Mouse (Mus musculus): ENCODE results near the gene Odf3l1.
"Not testable (repeated sequence)": the region's sequence is repeated elsewhere in the genome, so short reads cannot be mapped to it uniquely, and the experiment has no call there.

Gene Odf3l1

GRCm38 (mm10) chr9:56864216-56864729 lies at the start of gene Odf3l1:
Odf3l1 (minus strand) TSS chr9:56864679.
- DNase-seq: peak; percentile 47

GRCm38 (mm10) chr9:56913991-56914390 lies 49.5 kb upstream of the Odf3l1 start:
- no peak for DNase-seq

- DNase-seq: no peak
These were observed 46.5 kb upstream of the Odf3l1 start for GRCm38 (mm10) chr9:56911017-56911416.

- DNase-seq: not testable (repeated sequence)
These were observed 45.5 kb upstream of the Odf3l1 start for GRCm38 (mm10) chr9:56909991-56910390.

GRCm38 (mm10) chr9:56907549-56907948 lies 43.1 kb upstream of the Odf3l1 start:
- no peak for DNase-seq

- no peak for DNase-seq
These were observed 39.2 kb upstream of the Odf3l1 start for GRCm38 (mm10) chr9:56903662-56904061.

- DNase-seq: no peak
These were observed 36.7 kb upstream of the Odf3l1 start for GRCm38 (mm10) chr9:56901187-56901586.

- DNase-seq: peak; percentile 43
These were observed 36.1 kb upstream of the Odf3l1 start for GRCm38 (mm10) chr9:56900571-56900970.

GRCm38 (mm10) chr9:56900060-56900459 lies 35.6 kb upstream of the Odf3l1 start:
- no peak for DNase-seq

GRCm38 (mm10) chr9:56899409-56899808 lies 34.9 kb upstream of the Odf3l1 start:
- DNase-seq: no peak

GRCm38 (mm10) chr9:56896779-56897178 lies 32.3 kb upstream of the Odf3l1 start:
- DNase-seq: no peak

- no peak for DNase-seq
These were observed 29.5 kb upstream of the Odf3l1 start for GRCm38 (mm10) chr9:56894006-56894405.

- no peak for DNase-seq
These were observed 28.8 kb upstream of the Odf3l1 start for GRCm38 (mm10) chr9:56893313-56893712.

- no peak for DNase-seq
These were observed 27.6 kb upstream of the Odf3l1 start for GRCm38 (mm10) chr9:56892111-56892510.

- peak; percentile 82 for DNase-seq
These were observed 27.1 kb upstream of the Odf3l1 start for GRCm38 (mm10) chr9:56891517-56892011.

GRCm38 (mm10) chr9:56890522-56891250 lies 26.2 kb upstream of the Odf3l1 start:
- no peak for DNase-seq

- peak; percentile 86 for DNase-seq
These were observed 25.3 kb upstream of the Odf3l1 start for GRCm38 (mm10) chr9:56889817-56890216.

GRCm38 (mm10) chr9:56887581-56887980 lies 23.1 kb upstream of the Odf3l1 start:
- DNase-seq: no peak

- no peak for DNase-seq
These were observed 22.1 kb upstream of the Odf3l1 start for GRCm38 (mm10) chr9:56886601-56887000.

GRCm38 (mm10) chr9:56886113-56886512 lies 21.6 kb upstream of the Odf3l1 start:
- no peak for DNase-seq

- DNase-seq: no peak
These were observed 19.8 kb upstream of the Odf3l1 start for GRCm38 (mm10) chr9:56884328-56884727.

GRCm38 (mm10) chr9:56883470-56883869 lies 19.0 kb upstream of the Odf3l1 start:
- no peak for DNase-seq

- DNase-seq: peak; percentile 45
These were observed 18.3 kb upstream of the Odf3l1 start for GRCm38 (mm10) chr9:56882818-56883217.

GRCm38 (mm10) chr9:56882283-56882682 lies 17.8 kb upstream of the Odf3l1 start:
- no peak for DNase-seq
